Mouse (Mus musculus): ENCODE measurements around the gene Mbnl1.

- TF ChIP-seq POLR2A (IDR thresholded peaks at IDR 0.05; ENCODE audit: low read depth, low read length), result no peak
- no peak for TF ChIP-seq BHLHE40 (IDR thresholded peaks at IDR 0.05; ENCODE audit: low read depth, low read length)
- TF ChIP-seq E2F4 (IDR thresholded peaks at IDR 0.05; ENCODE audit: insufficient replicate concordance, low read depth, low read length), result no peak
- no peak for TF ChIP-seq EP300 (IDR thresholded peaks at IDR 0.05; ENCODE audit: low read length)
- TF ChIP-seq CTCF (conservative IDR thresholded peaks at IDR 0.05 in 1 of 2, IDR thresholded peaks at IDR 0.05 in 1 of 2; ENCODE audit: low read depth in 2 of 2, low read length in 2 of 2), result peak; percentile 57 to 69
- TF ChIP-seq USF1 (IDR thresholded peaks at IDR 0.05; ENCODE audit: low read depth, low read length), result no peak
- no peak for TF ChIP-seq CHD1 (IDR thresholded peaks at IDR 0.05; ENCODE audit: low read depth, low read length)
- TF ChIP-seq TBP (conservative IDR thresholded peaks at IDR 0.05; ENCODE audit: low read depth, low read length), result no peak
- TF ChIP-seq NRF1 (IDR thresholded peaks at IDR 0.05; ENCODE audit: low read depth, low read length), result no peak
Measured at GRCm38 (mm10) chr3:60608952-60609403, 136.3 kb downstream of the Mbnl1 start.

Data from CH12.LX (cell line).